Mouse (Mus musculus): ENCODE results near the gene Emg1. TPM values are rescaled to one million over a fixed set of nuclear protein-coding genes. Genes with fewer than 3 reads are reported as not detected.

Emg1 gene
- polyA plus RNA-seq, 1 experiment from 2014 or later, result 94.1 TPM

- no peak overlapping the region for H3K4me3 ChIP-seq (replicated peaks; ENCODE audit: low read length)
- no peaks in the 10 kb centered on the region for H3K4me1 ChIP-seq (replicated peaks; ENCODE audit: control insufficient read depth, insufficient read depth, low read length)
- H3K36me3 ChIP-seq (replicated peaks; ENCODE audit: control insufficient read depth, insufficient read depth), result no peaks in the 10 kb centered on the region
- H3K27ac ChIP-seq, result no peak overlapping the region
- H3K4me2 ChIP-seq (replicated peaks), result no peak overlapping the region
- H3K9me3 ChIP-seq (ENCODE audit: control insufficient read depth, low read length), result no peaks in the 10 kb centered on the region
- WGBS, result 56% methylated on average over 19 of the region's 19 CpGs
- DNase-seq (ENCODE audit: low spot score), result no peak
- H3K27me3 ChIP-seq (ENCODE audit: control insufficient read depth, insufficient read depth, low read length), result no peaks in the 10 kb centered on the region
- H3K9ac ChIP-seq, result no peak overlapping the region
- ATAC-seq (ENCODE audit: low FRiP score), result no peak
These were observed 20.7 kb upstream of the Emg1 start for GRCm38 (mm10) chr6:124732476-124733370.

DNA sequence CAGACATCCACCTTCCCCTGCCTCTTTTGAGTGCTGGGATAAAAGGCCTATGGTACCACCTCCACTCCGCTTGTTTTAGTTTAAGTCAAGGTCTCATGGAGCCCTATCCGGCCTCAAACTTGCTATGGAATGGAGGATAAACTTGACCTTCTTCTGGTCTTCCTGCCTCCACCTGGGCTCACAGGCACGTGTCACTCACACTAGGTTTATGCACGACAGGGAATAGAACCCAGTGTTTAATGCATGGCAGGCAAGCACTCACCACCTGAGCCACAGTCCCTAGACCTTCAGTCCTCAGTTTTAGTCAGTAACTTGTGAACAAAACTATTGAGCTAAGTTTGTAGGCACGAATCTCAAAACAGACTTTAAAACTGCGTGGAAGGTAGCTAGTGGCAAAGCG, 19.1 kb upstream of the Emg1 start:
- Histone ChIP-seq H3K36me3 (replicated peaks; ENCODE audit: control insufficient read depth, insufficient read depth) (no peaks in the 10 kb centered on the region), H3K9me3 (ENCODE audit: control insufficient read depth, low read length) (no peaks in the 10 kb centered on the region), H3K9ac (no peak overlapping the region), H3K4me3 (replicated peaks; ENCODE audit: low read length) (no peak overlapping the region), H3K4me1 (replicated peaks; ENCODE audit: control insufficient read depth, insufficient read depth, low read length) (no peaks in the 10 kb centered on the region), H3K27me3 (ENCODE audit: control insufficient read depth, insufficient read depth, low read length) (no peaks in the 10 kb centered on the region), H3K4me2 (replicated peaks) (no peak overlapping the region), H3K27ac (no peak overlapping the region)
- 87% methylated on average over 7 of the region's 7 CpGs for WGBS
- DNase-seq (ENCODE audit: low spot score) (no peak), ATAC-seq (ENCODE audit: low FRiP score) (no peak)

DNA sequence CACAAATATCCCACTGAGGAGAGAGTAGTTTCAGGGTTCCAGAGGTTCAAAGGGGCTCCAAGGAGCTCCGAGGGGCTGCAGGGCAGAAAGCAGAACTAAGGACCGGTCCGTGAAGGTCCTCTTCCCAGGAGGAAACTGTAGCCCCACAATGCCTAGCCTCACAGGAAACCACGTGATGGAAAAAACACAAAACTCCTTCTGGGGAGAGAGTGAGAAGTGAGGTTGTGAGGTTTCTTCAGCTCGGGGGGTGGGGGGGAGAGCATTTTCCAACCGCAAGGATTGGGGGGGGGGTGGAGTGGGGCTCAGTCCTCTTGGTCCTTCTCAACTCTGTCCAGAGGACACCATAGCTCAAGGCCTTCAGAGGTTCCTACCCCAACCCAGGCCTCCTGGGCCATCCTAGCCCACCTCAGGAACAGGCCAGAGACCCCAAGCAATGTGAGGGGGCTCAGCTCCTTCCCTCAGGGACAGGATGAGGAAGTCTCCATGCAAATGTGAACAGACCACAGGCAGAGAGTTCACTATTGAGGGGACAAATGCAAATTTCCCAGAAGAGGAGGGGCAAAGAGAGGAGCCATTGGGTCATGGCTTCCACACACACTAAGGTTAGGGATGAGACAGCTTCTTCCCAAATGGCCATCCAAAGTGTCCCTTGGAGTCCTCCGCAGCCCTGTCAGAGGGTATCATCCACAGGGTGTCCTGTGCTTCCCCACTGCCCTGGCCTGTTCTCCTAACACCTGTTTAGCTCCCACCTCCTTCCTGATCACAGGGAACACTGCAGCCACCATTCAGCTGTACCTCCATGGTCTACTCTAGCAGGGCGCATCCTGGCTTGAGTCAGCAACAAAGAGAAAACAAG, 18.1 kb upstream of the Emg1 start:
- H3K4me3 ChIP-seq (replicated peaks; ENCODE audit: low read length), result no peak overlapping the region
- no peaks in the 10 kb centered on the region for H3K27me3 ChIP-seq (ENCODE audit: control insufficient read depth, insufficient read depth, low read length)
- ATAC-seq (ENCODE audit: low FRiP score) (no peak), DNase-seq (ENCODE audit: low spot score) (no peak)
- H3K4me2 ChIP-seq (replicated peaks), result no peak overlapping the region
- WGBS, result 79% methylated on average over 8 of the region's 8 CpGs
- H3K4me1 ChIP-seq (replicated peaks; ENCODE audit: control insufficient read depth, insufficient read depth, low read length), result no peaks in the 10 kb centered on the region
- no peaks in the 10 kb centered on the region for H3K36me3 ChIP-seq (replicated peaks; ENCODE audit: control insufficient read depth, insufficient read depth)
- H3K9ac ChIP-seq, result no peak overlapping the region
- no peaks in the 10 kb centered on the region for H3K9me3 ChIP-seq (ENCODE audit: control insufficient read depth, low read length)
- no peak overlapping the region for H3K27ac ChIP-seq

DNA sequence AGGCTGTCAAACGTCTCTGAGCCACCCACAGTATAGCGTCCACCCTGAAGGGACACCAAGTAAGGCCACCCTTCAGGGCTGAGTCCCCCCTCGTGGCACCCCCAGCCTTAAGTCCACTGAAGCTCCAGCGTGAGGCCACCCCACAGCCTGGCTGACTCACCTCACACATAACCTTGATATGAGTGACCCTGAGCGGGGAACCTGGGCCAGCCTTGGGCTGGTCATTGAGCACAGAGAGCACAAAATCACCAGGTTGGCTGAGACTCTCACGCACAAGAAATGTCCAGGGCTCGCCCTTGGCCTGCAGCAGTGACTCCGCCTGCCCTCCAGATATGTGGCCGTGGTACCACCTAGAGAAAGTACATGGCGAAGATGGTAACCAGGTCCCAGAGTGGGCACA, 16.6 kb upstream of the Emg1 start:
- no peak overlapping the region for H3K27ac ChIP-seq
- ATAC-seq (ENCODE audit: low FRiP score) (no peak), DNase-seq (ENCODE audit: low spot score) (no peak)
- H3K36me3 ChIP-seq (replicated peaks; ENCODE audit: control insufficient read depth, insufficient read depth), result no peaks in the 10 kb centered on the region
- 90% methylated on average over 10 of the region's 10 CpGs for WGBS
- no peaks in the 10 kb centered on the region for H3K4me1 ChIP-seq (replicated peaks; ENCODE audit: control insufficient read depth, insufficient read depth, low read length)
- H3K9ac ChIP-seq, result no peak overlapping the region
- no peaks in the 10 kb centered on the region for H3K9me3 ChIP-seq (ENCODE audit: control insufficient read depth, low read length)
- no peaks in the 10 kb centered on the region for H3K27me3 ChIP-seq (ENCODE audit: control insufficient read depth, insufficient read depth, low read length)
- H3K4me3 ChIP-seq (replicated peaks; ENCODE audit: low read length), result no peak overlapping the region
- no peak overlapping the region for H3K4me2 ChIP-seq (replicated peaks)

DNA sequence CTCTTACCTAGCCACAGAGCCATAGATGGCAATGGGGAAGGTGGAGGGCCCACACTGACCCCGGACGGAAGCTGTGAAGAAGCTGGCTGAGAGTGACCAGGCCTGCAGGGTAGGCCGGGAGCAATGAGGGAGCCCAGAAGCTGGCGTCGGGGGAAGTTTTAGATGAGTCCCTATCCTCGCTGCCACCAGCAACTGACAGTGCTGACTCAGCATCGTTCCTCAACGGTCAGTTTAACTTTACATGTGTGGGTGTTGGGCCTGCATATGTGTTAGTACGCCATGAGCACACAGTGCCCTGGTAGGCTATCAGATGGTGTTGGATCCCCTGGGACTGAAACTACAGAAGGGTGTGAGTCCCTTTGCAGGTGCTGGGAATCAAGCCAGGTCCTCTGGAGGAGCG, 12.5 kb upstream of the Emg1 start:
- Histone ChIP-seq H3K4me1 (replicated peaks; ENCODE audit: control insufficient read depth, insufficient read depth, low read length) (no peaks in the 10 kb centered on the region), H3K4me2 (replicated peaks) (no peak overlapping the region), H3K27ac (no peak overlapping the region), H3K4me3 (replicated peaks; ENCODE audit: low read length) (no peak overlapping the region), H3K27me3 (ENCODE audit: control insufficient read depth, insufficient read depth, low read length) (no peaks in the 10 kb centered on the region), H3K9ac (no peak overlapping the region), H3K9me3 (ENCODE audit: control insufficient read depth, low read length) (no peaks in the 10 kb centered on the region), H3K36me3 (replicated peaks; ENCODE audit: control insufficient read depth, insufficient read depth) (no peaks in the 10 kb centered on the region)
- no peak for ATAC-seq (ENCODE audit: low FRiP score)
- no peak for DNase-seq (ENCODE audit: low spot score)
- 86% methylated on average over 10 of the region's 10 CpGs for WGBS

DNA sequence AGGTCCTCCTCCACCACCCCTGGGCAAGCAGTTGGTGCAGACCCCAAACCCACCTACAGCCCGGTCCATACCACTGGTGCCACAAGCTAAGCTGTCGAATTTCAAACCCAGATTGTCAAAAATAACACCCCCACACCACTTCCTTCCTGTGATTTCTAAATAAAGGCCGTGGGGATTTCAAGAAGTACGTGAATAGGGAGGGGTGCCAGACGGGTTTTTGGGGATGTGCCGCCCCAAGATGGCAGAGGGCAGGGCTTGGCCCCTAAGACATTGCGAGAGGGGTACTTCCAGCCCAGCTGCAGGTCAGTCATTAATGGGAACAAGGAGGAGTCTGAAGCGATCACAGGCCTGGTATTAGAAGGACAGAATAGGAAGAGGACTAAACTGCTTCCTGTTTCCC, 11.6 kb upstream of the Emg1 start:
- WGBS, result 83% methylated on average over 8 of the region's 8 CpGs
- ATAC-seq (ENCODE audit: low FRiP score) (no peak), DNase-seq (ENCODE audit: low spot score) (no peak)
- H3K27ac ChIP-seq, result no peak overlapping the region
- H3K36me3 ChIP-seq (replicated peaks; ENCODE audit: control insufficient read depth, insufficient read depth), result no peaks in the 10 kb centered on the region
- no peaks in the 10 kb centered on the region for H3K27me3 ChIP-seq (ENCODE audit: control insufficient read depth, insufficient read depth, low read length)
- no peak overlapping the region for H3K4me3 ChIP-seq (replicated peaks; ENCODE audit: low read length)
- no peak overlapping the region for H3K9ac ChIP-seq
- no peak overlapping the region for H3K4me2 ChIP-seq (replicated peaks)
- no peaks in the 10 kb centered on the region for H3K4me1 ChIP-seq (replicated peaks; ENCODE audit: control insufficient read depth, insufficient read depth, low read length)
- H3K9me3 ChIP-seq (ENCODE audit: control insufficient read depth, low read length), result no peaks in the 10 kb centered on the region

DNA sequence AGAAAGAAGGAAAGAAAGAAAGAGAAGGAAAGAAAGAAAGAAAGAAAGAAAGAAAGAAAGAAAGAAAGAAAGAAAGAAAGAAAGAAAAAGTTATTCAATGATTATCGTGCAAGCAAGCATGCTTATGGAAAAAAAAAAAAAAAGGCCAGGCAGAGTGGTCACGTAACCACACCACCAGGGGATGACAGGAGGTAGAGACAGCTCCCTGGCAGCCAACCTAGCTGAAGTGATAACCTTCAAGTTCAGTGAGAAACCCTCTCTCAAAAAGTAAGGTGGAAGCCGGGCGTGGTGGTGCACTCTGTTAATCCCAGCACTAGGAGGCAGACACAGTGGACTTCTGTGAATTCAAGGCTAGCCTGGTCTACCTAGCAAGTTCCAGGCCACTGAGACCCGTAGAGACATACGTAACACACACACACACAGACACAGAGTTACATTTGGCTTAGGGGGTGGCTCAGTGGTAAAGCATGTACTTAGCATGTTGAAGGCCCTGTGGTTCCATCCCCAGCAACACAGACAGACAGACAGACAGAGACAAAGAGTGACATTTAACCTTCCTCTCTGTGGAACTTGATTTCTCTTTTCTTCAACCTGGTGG, 11.0 kb upstream of the Emg1 start:
- no peak overlapping the region for H3K4me3 ChIP-seq (replicated peaks; ENCODE audit: low read length)
- no peaks in the 10 kb centered on the region for H3K27me3 ChIP-seq (ENCODE audit: control insufficient read depth, insufficient read depth, low read length)
- ATAC-seq (ENCODE audit: low FRiP score) (no peak), DNase-seq (ENCODE audit: low spot score) (no peak)
- no peak overlapping the region for H3K4me2 ChIP-seq (replicated peaks)
- H3K27ac ChIP-seq, result no peak overlapping the region
- H3K36me3 ChIP-seq (replicated peaks; ENCODE audit: control insufficient read depth, insufficient read depth), result no peaks in the 10 kb centered on the region; the same call in 1 of the 2 replicates
- WGBS, result 90% methylated on average over 6 of the region's 6 CpGs
- H3K4me1 ChIP-seq (replicated peaks; ENCODE audit: control insufficient read depth, insufficient read depth, low read length), result no peaks in the 10 kb centered on the region
- H3K9me3 ChIP-seq (ENCODE audit: control insufficient read depth, low read length), result no peaks in the 10 kb centered on the region
- no peak overlapping the region for H3K9ac ChIP-seq

DNA sequence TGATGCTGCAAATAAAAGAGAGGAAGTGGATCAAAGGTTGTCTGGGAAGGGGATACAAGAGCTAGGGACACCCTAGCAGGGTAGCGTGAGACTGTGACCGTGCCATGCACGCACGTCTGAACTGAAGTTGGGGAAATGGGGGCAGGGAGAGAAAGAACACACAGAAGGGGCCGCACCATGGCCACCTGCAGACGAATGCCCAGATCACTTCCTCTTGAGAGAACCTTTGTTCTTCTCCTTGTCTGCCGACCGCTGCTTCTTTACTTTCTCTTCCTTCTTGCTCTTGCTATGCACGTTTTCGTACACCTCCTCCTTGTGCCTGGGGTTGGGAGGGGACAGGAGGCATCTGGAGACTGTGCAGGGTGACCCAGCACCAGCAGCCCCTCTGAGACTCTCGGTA, 8.9 kb upstream of the Emg1 start:
- WGBS, result 67% methylated on average over 11 of the region's 11 CpGs
- Histone ChIP-seq H3K4me2 (replicated peaks) (no peak overlapping the region), H3K36me3 (replicated peaks; ENCODE audit: control insufficient read depth, insufficient read depth) (peaks cover 16% of the 10 kb centered on the region)

GRCm38 (mm10) chr6:124719354-124719978, 7.5 kb upstream of the Emg1 start:
- no peaks in the 10 kb centered on the region for H3K9me3 ChIP-seq (ENCODE audit: control insufficient read depth, low read length)
- no peak overlapping the region for H3K9ac ChIP-seq
- no peaks in the 10 kb centered on the region for H3K27me3 ChIP-seq (ENCODE audit: control insufficient read depth, insufficient read depth, low read length)
- no peak for DNase-seq (ENCODE audit: low spot score)
- no peak overlapping the region for H3K4me2 ChIP-seq (replicated peaks)
- ATAC-seq (ENCODE audit: low FRiP score), result no peak
- H3K27ac ChIP-seq, result no peak overlapping the region
- H3K4me3 ChIP-seq (replicated peaks; ENCODE audit: low read length), result no peak overlapping the region
- no peaks in the 10 kb centered on the region for H3K4me1 ChIP-seq (replicated peaks; ENCODE audit: control insufficient read depth, insufficient read depth, low read length)
- WGBS, result 72% methylated on average over 7 of the region's 7 CpGs
- peaks cover 30% of the 10 kb centered on the region for H3K36me3 ChIP-seq (replicated peaks; ENCODE audit: control insufficient read depth, insufficient read depth)

More for the DNA sequence above, 8.9 kb upstream of the Emg1 start:
- ATAC-seq (ENCODE audit: low FRiP score) (no peak), DNase-seq (ENCODE audit: low spot score) (no peak)
- no peaks in the 10 kb centered on the region for H3K9me3 ChIP-seq (ENCODE audit: control insufficient read depth, low read length)
- H3K4me1 ChIP-seq (replicated peaks; ENCODE audit: control insufficient read depth, insufficient read depth, low read length), result no peaks in the 10 kb centered on the region
- H3K27me3 ChIP-seq (ENCODE audit: control insufficient read depth, insufficient read depth, low read length), result no peaks in the 10 kb centered on the region
- H3K4me3 ChIP-seq (replicated peaks; ENCODE audit: low read length), result no peak overlapping the region
- no peak overlapping the region for H3K27ac ChIP-seq
- no peak overlapping the region for H3K9ac ChIP-seq

Data from hindbrain, embryonic 14.5 days (tissue).